Mouse (Mus musculus) right cerebral cortex, postnatal 10 days (tissue): ENCODE data around the gene Crim1.

ENCODE experiments used
- DNase-seq, 2 experiments: peaks; one replicate each; pipeline ENCODE4 v3.0.0; 2021; ENCODE audit warnings: low spot score in 2 of 2

Gene Crim1

GRCm38 (mm10) chr17:78286021-78286420, 86.0 kb downstream of the Crim1 start:
- no peak for DNase-seq

GRCm38 (mm10) chr17:78287391-78287790, 87.3 kb downstream of the Crim1 start:
- DNase-seq = no peak

GRCm38 (mm10) chr17:78290153-78290876, 90.3 kb downstream of the Crim1 start:
- no peak for DNase-seq

GRCm38 (mm10) chr17:78291030-78291429, 91.0 kb downstream of the Crim1 start:
- DNase-seq = no peak

- no peak for DNase-seq
These were observed 92.3 kb downstream of the Crim1 start for GRCm38 (mm10) chr17:78292301-78292700.

GRCm38 (mm10) chr17:78292827-78293488, 92.9 kb downstream of the Crim1 start:
- DNase-seq = no peak

GRCm38 (mm10) chr17:78295979-78296378, 95.9 kb downstream of the Crim1 start:
- DNase-seq = no peak

GRCm38 (mm10) chr17:78298140-78298539, 98.1 kb downstream of the Crim1 start:
- DNase-seq = no peak

- no peak for DNase-seq
These were observed 99.0 kb downstream of the Crim1 start for GRCm38 (mm10) chr17:78298967-78299540.

- no peak for DNase-seq
These were observed 103.0 kb downstream of the Crim1 start for GRCm38 (mm10) chr17:78303053-78303452.

- no peak for DNase-seq
These were observed 104.0 kb downstream of the Crim1 start for GRCm38 (mm10) chr17:78304059-78304458.

GRCm38 (mm10) chr17:78306434-78306833, 106.4 kb downstream of the Crim1 start:
- DNase-seq = no peak

- no peak for DNase-seq
These were observed 108.2 kb downstream of the Crim1 start for GRCm38 (mm10) chr17:78308221-78308620.

GRCm38 (mm10) chr17:78313006-78313405, 113.0 kb downstream of the Crim1 start:
- no peak for DNase-seq

GRCm38 (mm10) chr17:78313612-78314011, 113.6 kb downstream of the Crim1 start:
- DNase-seq = no peak

GRCm38 (mm10) chr17:78315659-78316058, 115.6 kb downstream of the Crim1 start:
- no peak for DNase-seq

- DNase-seq = no peak
These were observed 117.3 kb downstream of the Crim1 start for GRCm38 (mm10) chr17:78317381-78317780.

- no peak for DNase-seq
These were observed 118.8 kb downstream of the Crim1 start for GRCm38 (mm10) chr17:78318810-78319209.

- DNase-seq = no peak
These were observed 121.3 kb downstream of the Crim1 start for GRCm38 (mm10) chr17:78321216-78321835.

- no peak for DNase-seq
These were observed 122.6 kb downstream of the Crim1 start for GRCm38 (mm10) chr17:78322369-78323335.

GRCm38 (mm10) chr17:78325761-78326332, 125.8 kb downstream of the Crim1 start:
- DNase-seq = no peak
